Mouse (Mus musculus) stomach, postnatal 0 days (tissue): ENCODE results near the gene Rimbp3. TPM values are rescaled to one million over a fixed set of nuclear protein-coding genes. Genes with fewer than 3 reads are reported as not detected.

Source experiments
- ATAC-seq: fragments of 200-750 bp; cut with Nextera tagmentation; 2 replicates; pipeline ENCODE4 v1.8.0; 2017; ENCODE audit not compliant: low FRiP score, low TSS enrichment
- DNase-seq: peaks from one replicate; pipeline ENCODE4 v3.0.0-alpha.2; 2016; ENCODE audit warnings: low spot score
- H3K27ac ChIP-seq: fragments of 300-500 bp; sonication (generic); replicated peaks from 2 replicates; pipeline ENCODE4 v1.5.1; 2014; ENCODE audit warnings: mild to moderate bottlenecking, control low read depth
- H3K27me3 ChIP-seq: fragments of 300-500 bp; sonication (generic); 2 replicates; pipeline ENCODE4 v1.6.1; 2014; ENCODE audit warnings: low read length; ENCODE audit not compliant: control insufficient read depth, insufficient read depth
- H3K36me3 ChIP-seq: fragments of 300-500 bp; sonication (generic); 2 replicates; pipeline ENCODE4 v1.6.1; 2014; ENCODE audit warnings: low read length, mixed read lengths; ENCODE audit not compliant: control insufficient read depth, insufficient read depth
- H3K4me1 ChIP-seq: fragments of 300-500 bp; sonication (generic); replicated peaks from 2 replicates; pipeline ENCODE4 v1.6.1; 2014; ENCODE audit warnings: antibody characterized with exemption; ENCODE audit not compliant: control insufficient read depth, insufficient read depth
- H3K4me2 ChIP-seq: fragments of 300-500 bp; sonication (generic); replicated peaks from 2 replicates; pipeline ENCODE4 v1.6.1; 2014; ENCODE audit warnings: low read depth, mild to moderate bottlenecking, control low read depth, moderate library complexity
- H3K4me3 ChIP-seq: fragments of 300-500 bp; sonication (generic); 2 replicates; pipeline ENCODE4 v1.5.1; 2014; ENCODE audit warnings: low read depth, low read length, control low read depth
- H3K9ac ChIP-seq: fragments of 300-500 bp; sonication (generic); 2 replicates; pipeline ENCODE4 v1.6.1; 2014; ENCODE audit warnings: mild to moderate bottlenecking, low read length, control low read depth, mixed read lengths
- H3K9me3 ChIP-seq: fragments of 300-500 bp; sonication (generic); 2 replicates; pipeline ENCODE4 v1.6.1; 2016; ENCODE audit warnings: low read length; ENCODE audit not compliant: control insufficient read depth
- CTCF ChIP-seq: IDR thresholded peaks from 2 replicates; pipeline ENCODE4 v1.5.1; 2016; ENCODE audit warnings: antibody characterized with exemption, low read depth, mild to moderate bottlenecking, moderate library complexity
- EP300 ChIP-seq: optimal IDR thresholded peaks from 2 replicates; pipeline ENCODE3; 2016; ENCODE audit warnings: antibody characterized with exemption
- WGBS: fragments of 180-500 bp; shearing (Covaris S2); extraction: QIAGEN DNeasy Blood & Tissue Kit; methylation state at CpG from one replicate; pipeline ENCODE4 v1.1.7; 2014; 5-methylcytosine and 5-hydroxymethylcytosine counted together
- polyA plus RNA-seq: library from polyadenylated mRNA; unstranded; fragments of >200 nt; fragmentation: Nextera tagmentation; extraction: Ambion mirVana; gene quantifications from 2 replicates; pipeline ENCODE4 v1.2.1, GENCODE M21; 2015

The Rimbp3 gene
- polyA plus RNA-seq, 1 experiment from 2014 or later = 0.18 TPM

DNA sequence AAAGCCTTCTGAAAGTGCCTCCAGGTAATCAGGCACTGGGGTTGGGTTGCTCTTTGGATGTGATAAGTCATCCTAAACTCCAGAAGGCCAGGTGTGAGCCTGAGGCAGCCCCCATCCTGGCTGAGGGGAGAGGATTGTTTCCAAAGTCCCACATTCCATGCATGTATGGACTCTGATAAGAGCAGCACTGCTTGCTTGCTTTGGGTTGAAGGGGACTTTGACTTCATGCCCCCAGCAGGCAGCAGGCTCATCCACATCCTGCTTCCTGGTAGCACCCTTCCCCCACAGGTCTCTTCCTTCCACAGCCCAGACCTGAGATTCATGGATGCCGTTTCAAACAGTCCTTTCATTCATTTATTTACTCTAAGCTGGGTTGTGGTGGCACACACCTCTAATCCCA, 35.3 kb downstream of the Rimbp3 start:
- H3K27ac ChIP-seq = no peak overlapping the region

DNA sequence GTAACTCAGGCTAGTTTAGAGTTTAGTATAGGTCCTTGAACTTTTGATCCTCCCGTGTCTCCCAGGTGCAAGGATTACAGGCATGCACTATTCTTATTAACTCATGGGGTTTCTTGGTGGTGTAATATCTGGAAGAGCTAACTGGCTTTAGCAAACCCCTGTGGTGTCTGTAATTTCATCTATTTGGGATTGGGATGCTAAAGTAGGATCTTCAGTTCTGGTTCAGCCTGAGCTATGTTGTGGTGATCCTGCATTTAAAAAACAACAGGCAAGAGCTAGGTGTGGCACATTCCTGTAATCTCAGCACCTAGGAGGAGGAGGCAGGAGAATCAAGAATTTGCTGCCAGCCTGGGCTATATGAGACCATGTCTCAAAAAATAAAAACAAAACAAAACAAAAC, 36.6 kb downstream of the Rimbp3 start:
- Histone ChIP-seq H3K4me1 (no peaks in the 10 kb centered on the region; the same call in 1 of the 2 replicates), H3K27me3 (no peaks in the 10 kb centered on the region), H3K4me3 (no peak overlapping the region), H3K36me3 (no peaks in the 10 kb centered on the region), H3K4me2 (no peak overlapping the region), H3K27ac (no peak overlapping the region), H3K9ac (no peak overlapping the region), H3K9me3 (no peaks in the 10 kb centered on the region)
- DNase-seq (no peak), ATAC-seq (no peak)
- TF ChIP-seq EP300 = no peak
- TF ChIP-seq CTCF = no peak
- 70% methylated on average over 1 of the region's 1 CpGs for WGBS

More for the DNA sequence above, 35.3 kb downstream of the Rimbp3 start:
- no peak overlapping the region for H3K4me3 ChIP-seq
- H3K4me2 ChIP-seq = no peak overlapping the region
- no peak for DNase-seq
- TF ChIP-seq EP300 (no peak), CTCF (no peak)
- H3K9ac ChIP-seq = no peak overlapping the region
- no peaks in the 10 kb centered on the region; the same call in 1 of the 2 replicates for H3K4me1 ChIP-seq
- no peaks in the 10 kb centered on the region for H3K9me3 ChIP-seq
- H3K27me3 ChIP-seq = no peaks in the 10 kb centered on the region
- no peaks in the 10 kb centered on the region for H3K36me3 ChIP-seq
- WGBS = 12% methylated on average over 1 of the region's 1 CpGs
- ATAC-seq = peak; percentile 52

DNA sequence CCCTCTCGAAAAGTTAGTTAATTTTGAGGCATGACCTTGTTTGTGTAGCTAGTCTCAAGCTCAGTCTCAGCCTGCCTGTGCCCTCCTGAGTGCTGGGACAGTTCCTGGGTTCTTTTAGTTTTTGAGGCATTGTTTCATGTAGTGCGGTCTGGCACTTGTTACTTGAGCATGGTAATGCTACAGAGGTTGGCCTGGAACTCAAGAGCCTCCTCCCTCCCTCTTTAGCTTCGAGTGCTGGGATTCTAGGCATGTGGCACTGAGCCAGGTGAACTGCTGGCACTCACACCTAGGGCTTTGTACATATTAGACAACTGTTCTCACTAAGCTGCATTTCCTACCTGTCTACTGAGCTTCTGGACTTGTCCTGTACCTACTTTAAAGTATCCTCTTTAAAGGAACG, 39.3 kb downstream of the Rimbp3 start:
- 39% methylated on average over 4 of the region's 4 CpGs for WGBS
- 0 out of 2 replicates have a peak, but pooled peaks cover 3% of the 10 kb centered on the region for H3K4me1 ChIP-seq
- H3K36me3 ChIP-seq = no peaks in the 10 kb centered on the region
- no peak overlapping the region for H3K4me2 ChIP-seq
- H3K27me3 ChIP-seq = no peaks in the 10 kb centered on the region
- no peak overlapping the region for H3K9ac ChIP-seq
- H3K4me3 ChIP-seq = no peak overlapping the region
- DNase-seq (peak; percentile 66), ATAC-seq (no peak)
- TF ChIP-seq CTCF (no peak), EP300 (no peak)
- no peaks in the 10 kb centered on the region for H3K9me3 ChIP-seq
- H3K27ac ChIP-seq = no peak overlapping the region

DNA sequence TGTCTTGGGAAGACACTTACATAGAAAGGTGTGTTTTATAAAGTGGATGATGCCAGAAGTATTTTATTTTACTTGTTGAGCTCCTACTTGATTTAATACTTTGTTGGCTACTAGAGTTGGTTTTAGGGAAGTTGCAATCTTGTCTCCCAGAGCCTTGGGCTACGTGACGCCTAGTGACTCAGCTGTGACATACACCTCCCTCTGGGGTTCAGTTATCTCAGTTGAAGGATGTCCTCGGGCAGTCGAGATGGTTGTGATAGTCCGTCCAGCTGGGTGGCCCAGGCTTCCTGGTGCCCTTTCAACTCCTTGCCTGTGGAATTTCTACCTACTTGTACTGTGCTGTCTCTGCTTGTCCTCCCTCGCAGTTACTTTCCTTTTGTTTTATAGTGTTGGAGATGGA, 40.7 kb downstream of the Rimbp3 start:
- no peak overlapping the region for H3K9ac ChIP-seq
- H3K27me3 ChIP-seq = no peaks in the 10 kb centered on the region
- no peak overlapping the region for H3K4me3 ChIP-seq
- no peak overlapping the region for H3K4me2 ChIP-seq
- no peak for ATAC-seq
- H3K27ac ChIP-seq = no peak overlapping the region
- TF ChIP-seq CTCF (no peak), EP300 (no peak)
- H3K36me3 ChIP-seq = no peaks in the 10 kb centered on the region
- 37% methylated on average over 6 of the region's 6 CpGs for WGBS
- H3K9me3 ChIP-seq = no peaks in the 10 kb centered on the region
- 0 out of 2 replicates have a peak, but pooled peaks cover 6% of the 10 kb centered on the region for H3K4me1 ChIP-seq
- DNase-seq = no peak

DNA sequence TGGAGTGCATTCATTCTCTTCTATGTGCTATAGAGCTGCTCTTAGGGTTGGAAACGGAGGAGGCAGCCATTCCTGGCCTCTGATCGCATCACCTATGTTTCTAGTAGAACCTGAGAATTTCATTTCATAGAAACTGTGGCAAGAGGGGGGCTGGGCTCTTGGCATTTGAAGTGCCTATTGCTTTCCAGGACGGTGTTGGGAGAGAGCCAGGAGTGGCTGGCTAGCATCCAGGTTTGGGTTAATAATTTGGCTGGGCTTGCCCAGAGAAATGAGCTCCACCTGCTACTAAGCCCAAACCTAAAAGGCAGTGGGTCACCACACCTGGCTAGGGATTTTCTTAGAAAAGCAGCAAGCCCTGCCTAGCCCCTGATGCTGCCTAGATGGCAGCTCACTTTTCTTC, 43.1 kb downstream of the Rimbp3 start:
- no peaks in the 10 kb centered on the region for H3K36me3 ChIP-seq
- ATAC-seq = no peak
- no peaks in the 10 kb centered on the region for H3K27me3 ChIP-seq
- no peak for TF ChIP-seq CTCF
- TF ChIP-seq EP300 = no peak
- H3K4me2 ChIP-seq = no peak overlapping the region
- H3K4me3 ChIP-seq = no peak overlapping the region
- no peak overlapping the region for H3K27ac ChIP-seq
- no peak overlapping the region for H3K9ac ChIP-seq
- H3K9me3 ChIP-seq = no peaks in the 10 kb centered on the region
- 25% methylated on average over 3 of the region's 3 CpGs for WGBS
- peak; percentile 86 for DNase-seq
- H3K4me1 ChIP-seq = 0 out of 2 replicates have a peak, but pooled peaks cover 7% of the 10 kb centered on the region

DNA sequence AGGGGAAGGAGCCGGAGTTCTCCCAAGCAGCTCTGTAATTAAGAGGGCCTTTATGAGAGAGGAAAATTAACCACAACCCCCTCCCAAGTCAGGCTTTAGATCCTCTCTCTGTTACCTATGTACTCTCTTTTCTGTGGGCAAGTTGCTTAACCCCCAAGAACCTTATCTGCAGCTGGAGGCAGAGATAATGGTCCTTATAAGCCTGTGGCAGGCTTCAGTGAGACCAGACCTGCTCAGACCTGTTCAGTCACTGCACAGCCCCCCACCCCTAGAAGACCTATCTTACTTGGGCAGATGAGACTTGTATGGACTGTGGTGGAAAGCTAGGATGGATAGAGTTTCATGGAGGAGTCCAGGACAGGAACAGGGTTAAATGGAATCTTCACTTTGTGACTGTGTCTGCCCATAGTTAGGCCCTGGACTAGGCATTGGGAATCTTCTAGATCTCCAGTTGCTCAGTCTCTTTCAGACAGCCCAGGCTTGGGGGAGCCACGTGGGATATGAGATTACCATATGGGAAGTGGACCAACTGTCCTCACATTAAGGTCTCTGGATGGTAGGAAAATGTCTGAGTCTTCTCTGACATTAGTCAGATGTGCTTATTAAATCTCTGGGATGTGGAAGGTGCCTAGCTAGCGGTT, 43.8 kb downstream of the Rimbp3 start:
- TF ChIP-seq EP300 (no peak), CTCF (no peak)
- WGBS = 59% methylated on average over 3 of the region's 3 CpGs

More for the DNA sequence above, 43.8 kb downstream of the Rimbp3 start:
- no peak for DNase-seq
- H3K4me3 ChIP-seq = no peak overlapping the region
- peaks cover under 1% of the 10 kb centered on the region; the same call in 1 of the 2 replicates for H3K36me3 ChIP-seq
- H3K9ac ChIP-seq = no peak overlapping the region
- no peak overlapping the region for H3K27ac ChIP-seq
- no peak for ATAC-seq
- H3K4me2 ChIP-seq = no peak overlapping the region
- 0 out of 2 replicates have a peak, but pooled peaks cover 7% of the 10 kb centered on the region for H3K4me1 ChIP-seq
- no peaks in the 10 kb centered on the region for H3K27me3 ChIP-seq
- H3K9me3 ChIP-seq = no peaks in the 10 kb centered on the region
